Mouse (Mus musculus) midbrain, embryonic 13.5 days (tissue): ENCODE measurements around the gene Fancd2. TPM values are rescaled to one million over a fixed set of nuclear protein-coding genes. Genes with fewer than 3 reads are reported as not detected.

ENCODE experiments used
- ATAC-seq: fragments of 200-750 bp; cut with Nextera tagmentation; 2 replicates; pipeline ENCODE4 v1.8.0; 2017; ENCODE audit warnings: mild to moderate bottlenecking, moderate TSS enrichment, moderate library complexity
- H3K27ac ChIP-seq: fragments of 300-500 bp; sonication (generic); 2 replicates; pipeline ENCODE4 v1.5.1; 2015; ENCODE audit warnings: inconsistent platforms, mild to moderate bottlenecking, moderate library complexity
- H3K27me3 ChIP-seq: fragments of 300-500 bp; sonication (generic); 2 replicates; pipeline ENCODE4 v1.6.1; 2015; ENCODE audit warnings: mild to moderate bottlenecking, inconsistent platforms
- H3K36me3 ChIP-seq: fragments of 300-500 bp; sonication (generic); 2 replicates; pipeline ENCODE4 v1.6.1; 2015; ENCODE audit warnings: mild to moderate bottlenecking, inconsistent platforms
- H3K4me1 ChIP-seq: fragments of 300-500 bp; sonication (generic); replicated peaks from 2 replicates; pipeline ENCODE4 v1.6.1; 2015; ENCODE audit warnings: inconsistent platforms
- H3K4me2 ChIP-seq: fragments of 300-500 bp; sonication (generic); replicated peaks from 2 replicates; pipeline ENCODE4 v1.6.1; 2015; ENCODE audit warnings: moderate library complexity, mild to moderate bottlenecking, inconsistent platforms
- H3K4me3 ChIP-seq: fragments of 300-500 bp; sonication (generic); replicated peaks from 2 replicates; pipeline ENCODE4 v1.5.1; 2015; ENCODE audit warnings: mild to moderate bottlenecking, inconsistent platforms
- H3K9ac ChIP-seq: fragments of 300-500 bp; sonication (generic); replicated peaks from 2 replicates; pipeline ENCODE4 v1.6.1; 2015; ENCODE audit warnings: mild to moderate bottlenecking, inconsistent platforms
- H3K9me3 ChIP-seq: fragments of 300-500 bp; sonication (generic); 2 replicates; pipeline ENCODE4 v1.6.1; 2016; ENCODE audit warnings: mild to moderate bottlenecking, inconsistent platforms
- WGBS: fragments of 180-500 bp; shearing (Covaris S2); methylation state at CpG from one replicate; pipeline ENCODE4 v1.1.7; 2015; 5-methylcytosine and 5-hydroxymethylcytosine counted together
- polyA plus RNA-seq: library from polyadenylated mRNA; unstranded; fragments of >200 nt; fragmentation: Nextera tagmentation; extraction: Ambion mirVana; gene quantifications from 2 replicates; pipeline ENCODE4 v1.2.1, GENCODE M21; 2015

The Fancd2 gene
- 4.2 and 4.5 TPM in 2 replicates for polyA plus RNA-seq

DNA sequence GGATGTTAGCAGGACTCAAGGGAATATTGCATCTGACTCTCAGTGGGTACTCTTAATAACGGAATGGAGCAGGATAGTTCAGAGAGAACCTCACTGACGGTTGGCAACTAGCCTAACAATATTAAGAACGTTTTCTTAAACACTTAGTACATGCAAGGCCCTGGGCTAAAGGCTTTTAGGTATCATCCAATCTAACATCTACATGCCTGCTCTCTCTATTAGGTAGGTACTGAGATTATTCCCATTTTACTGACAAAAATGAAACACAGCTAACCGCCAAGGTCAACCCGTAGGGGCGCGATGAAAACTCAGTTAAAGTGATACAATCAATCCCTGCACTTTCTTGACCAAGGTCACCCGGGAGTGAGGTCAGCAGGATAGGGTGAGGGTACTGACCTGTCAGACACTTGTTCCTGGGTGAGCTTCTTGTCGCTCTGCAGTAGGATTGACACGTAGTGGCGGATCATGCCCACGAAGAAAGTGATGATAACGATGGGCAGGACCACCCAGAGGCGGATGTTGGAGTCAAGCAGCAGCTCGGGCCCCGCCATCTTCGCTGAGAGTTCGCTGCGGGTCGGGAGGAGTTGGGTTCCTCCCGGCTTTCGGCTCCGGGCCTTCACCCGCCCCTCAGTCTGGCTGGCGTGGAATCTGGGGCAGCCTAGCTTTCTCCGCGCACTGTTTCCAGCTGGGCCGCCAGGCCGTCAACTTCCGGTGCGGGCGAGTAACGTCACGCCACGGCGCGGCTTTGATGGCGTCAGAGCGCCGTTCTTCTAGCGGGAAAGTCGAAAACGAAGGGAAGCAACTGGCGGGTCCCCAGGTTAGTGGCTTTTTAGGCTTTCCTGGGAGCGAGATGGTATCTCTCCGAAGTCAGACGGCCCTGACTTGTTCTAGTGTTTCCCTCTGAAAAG lies at the start of gene Fancd2, which contains the start of gene Emc3:
TSS of gene Fancd2 (plus strand) at position 751 of the 908 bp plus-strand sequence.
TSS of gene Emc3 (minus strand) at position 721 of the 908 bp plus-strand sequence.
- H3K27me3 ChIP-seq = no peaks in the 10 kb centered on the region
- 0 out of 2 replicates have a peak, but pooled peaks cover 9% of the 10 kb centered on the region for H3K36me3 ChIP-seq
- H3K4me2 ChIP-seq = peak within 1 kb of the TSS; percentile 83
- ATAC-seq = peak; percentile 95
- 1% methylated on average over 47 of the region's 47 CpGs for WGBS
- peak within 1 kb of the TSS; percentile 54 for H3K27ac ChIP-seq
- H3K9me3 ChIP-seq = no peaks in the 10 kb centered on the region
- peak within 1 kb of the TSS; percentile 81 for H3K9ac ChIP-seq
- peak within 1 kb of the TSS; percentile 73 for H3K4me3 ChIP-seq
- H3K4me1 ChIP-seq = peaks cover 30% of the 10 kb centered on the region

DNA sequence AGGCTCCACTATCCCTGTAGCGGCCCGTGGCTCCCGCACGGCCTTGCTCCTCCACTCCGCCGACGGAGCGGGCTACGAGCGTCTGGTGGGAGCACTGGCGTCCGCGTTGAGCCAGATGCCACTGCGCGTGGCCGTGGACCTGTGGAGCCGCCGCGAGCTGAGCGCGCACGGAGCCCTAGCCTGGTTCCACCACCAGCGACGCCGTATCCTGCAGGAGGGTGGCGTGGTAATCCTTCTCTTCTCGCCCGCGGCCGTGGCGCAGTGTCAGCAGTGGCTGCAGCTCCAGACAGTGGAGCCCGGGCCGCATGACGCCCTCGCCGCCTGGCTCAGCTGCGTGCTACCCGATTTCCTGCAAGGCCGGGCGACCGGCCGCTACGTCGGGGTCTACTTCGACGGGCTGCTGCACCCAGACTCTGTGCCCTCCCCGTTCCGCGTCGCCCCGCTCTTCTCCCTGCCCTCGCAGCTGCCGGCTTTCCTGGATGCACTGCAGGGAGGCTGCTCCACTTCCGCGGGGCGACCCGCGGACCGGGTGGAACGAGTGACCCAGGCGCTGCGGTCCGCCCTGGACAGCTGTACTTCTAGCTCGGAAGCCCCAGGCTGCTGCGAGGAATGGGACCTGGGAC lies 48.9 kb upstream of the Fancd2 start:
- H3K9me3 ChIP-seq = no peaks in the 10 kb centered on the region
- H3K9ac ChIP-seq = peak overlapping the region; percentile 74
- WGBS = under 1% methylated on average over 65 of the region's 65 CpGs
- peaks cover 41% of the 10 kb centered on the region for H3K4me1 ChIP-seq
- peaks cover 8% of the 10 kb centered on the region for H3K36me3 ChIP-seq
- peaks cover 24% of the 10 kb centered on the region; the same call in 1 of the 2 replicates for H3K27me3 ChIP-seq
- H3K4me3 ChIP-seq = peak overlapping the region; percentile 65
- peak overlapping the region; percentile 90 for H3K27ac ChIP-seq
- peak; percentile 64 for ATAC-seq
- peak overlapping the region; percentile 84 for H3K4me2 ChIP-seq

DNA sequence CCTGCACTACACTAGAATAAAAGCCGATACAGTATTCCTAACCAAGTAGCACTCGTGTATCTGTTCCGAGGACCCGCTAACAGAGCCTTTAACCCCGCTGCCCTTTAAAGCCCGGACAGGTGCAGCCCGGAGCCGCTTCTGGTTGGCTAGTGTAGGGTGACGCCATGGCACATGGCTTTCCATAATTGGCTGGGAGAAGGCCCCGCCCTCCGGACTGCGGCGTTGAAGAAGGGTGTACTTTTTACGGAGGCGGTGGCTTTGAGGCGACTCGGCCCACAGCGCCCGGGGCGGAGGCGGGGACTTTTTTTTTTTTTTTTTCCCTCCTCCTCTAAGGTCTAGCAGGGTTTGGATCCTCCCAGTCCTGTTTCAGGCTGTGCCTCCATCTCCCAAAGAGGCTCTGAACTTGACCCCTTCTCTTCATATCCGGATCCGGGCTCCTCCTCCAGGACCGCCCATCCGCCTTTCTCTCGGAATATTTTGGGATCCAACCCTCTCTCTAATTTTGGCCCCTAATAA lies 48.3 kb upstream of the Fancd2 start, which contains the start of gene Creld1:
TSS of gene Creld1 (plus strand) at position 198 of the 516 bp plus-strand sequence.
- peaks cover 24% of the 10 kb centered on the region; the same call in 1 of the 2 replicates for H3K27me3 ChIP-seq
- peak within 1 kb of the TSS; percentile 90 for H3K27ac ChIP-seq
- no peaks in the 10 kb centered on the region for H3K9me3 ChIP-seq
- H3K4me3 ChIP-seq = peak within 1 kb of the TSS; percentile 65
- under 1% methylated on average over 26 of the region's 26 CpGs for whole genome bisulfite sequencing
- H3K9ac ChIP-seq = peak within 1 kb of the TSS; percentile 87
- peaks cover 41% of the 10 kb centered on the region for H3K4me1 ChIP-seq
- H3K4me2 ChIP-seq = peak within 1 kb of the TSS; percentile 84
- ATAC-seq = peak; percentile 97
- peaks cover 14% of the 10 kb centered on the region for H3K36me3 ChIP-seq

DNA sequence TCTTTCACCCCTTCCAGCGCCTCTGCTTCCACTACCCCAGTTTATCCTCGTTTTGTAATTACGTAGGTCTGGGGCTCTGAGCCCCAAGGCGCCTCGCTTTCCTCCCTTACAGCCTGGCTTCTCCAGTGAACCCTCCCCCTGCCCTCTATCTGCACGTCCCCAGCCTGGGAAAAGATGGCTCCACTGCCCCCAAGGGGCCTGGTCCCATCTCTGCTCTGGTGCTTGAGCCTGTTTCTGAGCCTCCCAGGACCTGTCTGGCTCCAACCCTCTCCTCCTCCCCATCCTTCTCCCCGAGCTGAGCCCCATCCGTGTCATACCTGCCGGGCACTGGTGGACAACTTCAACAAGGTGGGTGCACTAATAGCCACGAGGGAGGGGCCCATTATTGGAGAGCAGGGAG lies 47.8 kb upstream of the Fancd2 start:
- H3K9ac ChIP-seq = peak overlapping the region; percentile 87
- H3K9me3 ChIP-seq = no peaks in the 10 kb centered on the region
- H3K4me2 ChIP-seq = peak overlapping the region; percentile 84
- H3K4me3 ChIP-seq = peak overlapping the region; percentile 65
- H3K27me3 ChIP-seq = peaks cover 24% of the 10 kb centered on the region; the same call in 1 of the 2 replicates
- peaks cover 41% of the 10 kb centered on the region for H3K4me1 ChIP-seq
- peak overlapping the region; percentile 90 for H3K27ac ChIP-seq
- WGBS = 6% methylated on average over 10 of the region's 10 CpGs
- peaks cover 19% of the 10 kb centered on the region for H3K36me3 ChIP-seq
- ATAC-seq = peak; percentile 75

DNA sequence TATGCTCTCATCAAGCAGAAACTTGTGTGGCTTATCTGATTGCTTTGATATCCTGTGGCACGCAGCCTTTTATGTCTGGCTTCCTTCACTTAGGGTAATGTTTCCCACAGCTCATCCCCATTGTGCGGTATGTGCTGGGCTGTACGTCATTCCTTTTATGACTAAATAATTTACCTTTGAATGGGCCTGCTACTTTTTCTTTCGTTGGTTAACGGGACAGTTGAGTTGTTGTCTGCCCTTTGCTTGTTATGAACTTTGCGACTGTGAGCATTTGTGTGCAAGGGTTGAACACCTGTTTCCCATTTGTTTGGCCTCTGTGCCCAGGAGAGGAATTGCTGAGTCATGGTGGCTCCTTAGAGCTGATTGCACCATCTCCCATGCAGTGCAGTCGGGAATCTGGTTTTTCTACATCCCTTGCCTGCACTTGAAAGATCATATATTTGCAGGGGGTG lies 44.3 kb upstream of the Fancd2 start:
- Histone ChIP-seq H3K9ac (no peak overlapping the region), H3K36me3 (peaks cover 51% of the 10 kb centered on the region)

DNA sequence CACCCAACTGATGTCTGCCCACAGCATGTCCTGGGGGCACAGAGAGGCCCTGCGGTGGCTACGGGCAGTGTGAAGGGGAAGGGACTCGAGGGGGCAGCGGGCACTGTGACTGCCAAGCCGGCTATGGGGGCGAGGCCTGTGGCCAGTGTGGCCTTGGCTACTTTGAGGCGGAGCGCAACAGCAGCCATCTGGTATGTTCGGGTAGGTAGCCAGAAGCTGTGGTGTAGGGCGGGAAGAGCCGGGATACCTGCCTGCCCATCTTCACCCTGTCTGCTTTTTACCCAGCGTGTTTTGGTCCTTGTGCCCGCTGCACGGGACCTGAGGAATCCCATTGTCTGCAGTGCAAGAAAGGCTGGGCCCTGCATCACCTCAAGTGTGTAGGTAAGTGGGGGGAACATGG lies 42.1 kb upstream of the Fancd2 start:
- peaks cover 26% of the 10 kb centered on the region for H3K4me1 ChIP-seq
- no peaks in the 10 kb centered on the region for H3K9me3 ChIP-seq
- no peak overlapping the region for H3K9ac ChIP-seq
- H3K27me3 ChIP-seq = no peaks in the 10 kb centered on the region
- no peak overlapping the region for H3K27ac ChIP-seq
- H3K36me3 ChIP-seq = peaks cover 64% of the 10 kb centered on the region
- no peak for ATAC-seq
- no peak overlapping the region for H3K4me3 ChIP-seq
- no peak overlapping the region for H3K4me2 ChIP-seq
- WGBS = 95% methylated on average over 14 of the region's 14 CpGs

More for the DNA sequence above, 44.3 kb upstream of the Fancd2 start:
- peaks cover 34% of the 10 kb centered on the region for H3K4me1 ChIP-seq
- no peak overlapping the region for H3K4me3 ChIP-seq
- no peak overlapping the region for H3K27ac ChIP-seq
- H3K9me3 ChIP-seq = no peaks in the 10 kb centered on the region
- ATAC-seq = no peak
- 64% methylated on average over 7 of the region's 7 CpGs for WGBS
- H3K27me3 ChIP-seq = no peaks in the 10 kb centered on the region
- H3K4me2 ChIP-seq = no peak overlapping the region

DNA sequence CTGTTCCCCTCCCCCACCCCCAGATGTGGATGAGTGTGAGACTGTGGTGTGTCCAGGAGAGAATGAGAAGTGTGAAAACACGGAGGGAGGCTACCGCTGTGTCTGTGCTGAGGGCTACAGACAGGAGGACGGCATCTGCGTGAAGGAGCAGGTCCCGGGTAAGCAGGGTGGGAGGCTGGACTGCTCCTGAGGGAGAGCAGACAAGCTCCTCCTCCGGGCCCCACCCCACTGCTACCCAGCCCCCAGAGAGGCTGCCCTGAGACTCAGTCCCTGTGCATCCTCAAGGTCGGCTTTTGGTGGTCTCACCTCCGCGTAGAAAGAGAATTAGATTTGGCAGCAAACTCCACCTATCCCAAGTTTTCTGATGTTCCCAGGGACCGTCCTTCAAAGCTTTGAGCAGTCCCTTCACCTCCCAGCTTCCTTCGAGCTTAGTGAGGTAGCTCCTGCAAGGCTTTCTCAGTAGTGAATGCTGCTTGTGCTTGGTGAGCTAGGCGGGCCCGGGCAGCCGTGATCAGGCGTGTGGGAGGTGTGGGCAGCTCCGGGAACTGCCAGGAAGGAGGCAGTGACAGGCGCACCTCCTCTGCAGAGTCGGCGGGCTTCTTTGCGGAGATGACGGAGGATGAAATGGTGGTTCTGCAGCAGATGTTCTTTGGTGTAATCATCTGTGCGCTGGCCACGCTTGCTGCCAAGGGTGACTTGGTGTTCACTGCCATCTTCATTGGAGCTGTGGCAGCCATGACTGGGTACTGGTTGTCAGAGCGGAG lies 39.2 kb upstream of the Fancd2 start:
- Histone ChIP-seq H3K4me3 (no peak overlapping the region), H3K4me1 (peaks cover 17% of the 10 kb centered on the region; the same call in 1 of the 2 replicates), H3K9ac (no peak overlapping the region), H3K27me3 (peaks cover 14% of the 10 kb centered on the region), H3K27ac (no peak overlapping the region), H3K9me3 (no peaks in the 10 kb centered on the region), H3K4me2 (no peak overlapping the region), H3K36me3 (peaks cover 59% of the 10 kb centered on the region)
- WGBS = 83% methylated on average over 24 of the region's 24 CpGs
- no peak for ATAC-seq

DNA sequence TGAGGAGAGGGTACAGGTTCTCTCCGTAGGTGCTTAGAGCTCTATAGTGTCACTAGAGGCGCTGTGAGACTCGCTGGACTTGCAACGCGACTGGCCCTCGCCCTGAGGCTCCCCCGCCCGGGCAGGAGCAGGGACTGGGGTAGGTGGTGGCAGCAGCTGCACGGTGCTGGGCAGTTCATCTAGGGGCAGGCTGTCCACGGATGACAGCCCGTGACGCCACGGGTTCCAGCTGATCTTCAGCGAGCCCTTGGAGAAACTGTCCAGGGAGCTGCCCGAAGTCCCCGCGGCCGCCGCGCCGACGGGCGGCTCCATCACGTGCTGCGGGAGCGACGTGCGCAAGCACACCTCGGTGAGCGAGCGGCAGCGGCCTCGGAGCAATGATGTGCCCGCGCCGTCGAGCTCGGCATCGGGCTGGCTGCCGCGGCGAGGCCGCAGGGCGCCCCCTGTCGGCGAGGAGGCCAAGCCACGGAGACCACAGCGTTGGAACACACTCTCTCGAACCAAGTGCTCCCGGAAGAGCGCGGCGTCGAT lies 37.2 kb upstream of the Fancd2 start:
- Histone ChIP-seq H3K4me1 (peaks cover 17% of the 10 kb centered on the region; the same call in 1 of the 2 replicates), H3K9me3 (no peaks in the 10 kb centered on the region), H3K4me2 (peak overlapping the region; percentile 58), H3K36me3 (peaks cover 41% of the 10 kb centered on the region), H3K27me3 (peaks cover 14% of the 10 kb centered on the region), H3K9ac (peak overlapping the region; percentile 53), H3K4me3 (peak overlapping the region; percentile 41), H3K27ac (no peak overlapping the region)
- WGBS = 1% methylated on average over 54 of the region's 54 CpGs
- peak; percentile 79 for ATAC-seq

DNA sequence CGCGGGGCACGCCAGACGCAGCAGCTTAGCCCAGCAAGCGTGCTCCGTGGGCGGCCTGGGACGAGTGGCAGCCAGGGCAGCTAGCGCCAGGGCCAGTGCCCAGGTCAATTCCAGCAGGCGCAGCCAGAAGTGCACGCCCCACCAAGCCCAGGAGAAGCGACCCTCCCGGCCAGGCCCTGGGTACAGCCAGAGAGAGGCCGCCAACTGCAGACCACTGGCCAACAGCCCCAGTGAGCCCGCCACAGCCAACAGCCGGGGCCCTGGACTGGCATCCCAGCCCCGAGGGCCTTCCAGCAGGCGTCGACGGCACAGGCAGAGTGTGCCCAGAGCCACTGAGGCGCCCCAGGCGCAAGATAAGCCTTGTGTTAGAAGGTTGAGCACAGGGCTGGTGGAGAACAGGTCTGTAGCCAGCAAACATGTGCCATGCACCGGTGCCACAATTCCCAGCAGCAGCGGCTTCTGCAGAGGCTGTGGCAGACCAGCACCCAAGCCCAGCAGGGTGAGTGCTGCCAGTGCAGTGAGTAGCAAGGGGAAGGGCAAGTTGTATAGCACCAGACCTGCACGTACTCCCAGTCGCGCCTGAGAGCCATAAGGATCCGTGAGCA lies 36.3 kb upstream of the Fancd2 start:
- Histone ChIP-seq H3K9ac (0 out of 2 replicates have a peak overlapping the region, but pooled peaks have one; percentile 1), H3K9me3 (no peaks in the 10 kb centered on the region), H3K27ac (no peak overlapping the region), H3K36me3 (peaks cover 33% of the 10 kb centered on the region), H3K4me2 (peak overlapping the region; percentile 58), H3K27me3 (peaks cover 18% of the 10 kb centered on the region), H3K4me1 (peaks cover 17% of the 10 kb centered on the region; the same call in 1 of the 2 replicates), H3K4me3 (peak overlapping the region; percentile 41)
- 61% methylated on average over 28 of the region's 28 CpGs for WGBS
- peak; percentile 22 for ATAC-seq

DNA sequence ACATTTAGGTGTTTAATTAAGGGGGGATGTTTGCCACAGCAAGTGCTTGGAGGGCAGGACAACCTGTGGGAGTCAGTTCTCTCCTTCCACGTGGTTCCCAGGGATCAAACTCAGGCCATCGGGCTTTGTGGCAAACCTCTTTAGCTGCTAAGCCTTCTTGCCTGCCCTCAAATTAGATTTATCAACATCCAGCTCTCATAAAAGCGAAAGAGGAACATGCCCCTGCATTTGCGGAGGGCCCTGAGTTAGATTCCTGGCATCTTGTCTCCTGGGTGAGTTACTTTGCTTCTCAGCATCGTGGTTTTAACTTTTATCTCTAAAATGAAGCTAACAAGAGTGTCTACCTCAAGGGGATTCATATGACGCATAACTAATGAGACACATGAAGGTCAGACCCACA lies 32.1 kb upstream of the Fancd2 start:
- peaks cover 29% of the 10 kb centered on the region for H3K27me3 ChIP-seq
- H3K4me1 ChIP-seq = peaks cover 25% of the 10 kb centered on the region
- H3K36me3 ChIP-seq = no peaks in the 10 kb centered on the region
- no peak overlapping the region for H3K4me2 ChIP-seq
- no peak overlapping the region for H3K4me3 ChIP-seq
- H3K27ac ChIP-seq = no peak overlapping the region
- 88% methylated on average over 6 of the region's 6 CpGs for WGBS
- H3K9me3 ChIP-seq = no peaks in the 10 kb centered on the region
- ATAC-seq = no peak
- H3K9ac ChIP-seq = no peak overlapping the region
